Mouse (Mus musculus): ENCODE data around the gene Gja8. TPM values are rescaled to one million over a fixed set of nuclear protein-coding genes. Genes with fewer than 3 reads are reported as not detected.

Gene Gja8
- polyA plus RNA-seq (2012; ENCODE audit: low replicate concordance): 0.02 TPM in 1 of 2 replicates, not detected in the other

DNA sequence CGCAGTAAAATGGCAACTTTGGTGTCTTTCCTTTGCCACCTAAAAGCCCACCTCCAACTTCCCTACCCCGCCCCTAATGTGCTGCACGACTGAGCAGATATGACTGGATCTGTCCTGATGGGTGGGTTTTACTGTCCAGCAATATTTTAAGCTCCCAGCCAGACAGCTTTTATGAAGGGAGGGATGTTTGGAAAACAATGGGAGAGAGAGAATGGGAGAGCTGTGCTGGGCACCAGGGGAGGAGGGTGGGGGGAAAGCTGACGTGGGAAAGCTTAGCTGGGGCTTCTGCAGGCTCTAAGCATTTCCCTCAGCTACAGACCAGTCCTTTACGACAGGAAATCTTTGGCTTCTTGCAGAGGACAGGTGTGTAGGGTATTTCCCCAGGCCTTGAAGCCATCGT, at the start of gene Gja8:
Gja8 (minus strand) TSS at position 101 of the 400 bp plus-strand sequence.

DNA sequence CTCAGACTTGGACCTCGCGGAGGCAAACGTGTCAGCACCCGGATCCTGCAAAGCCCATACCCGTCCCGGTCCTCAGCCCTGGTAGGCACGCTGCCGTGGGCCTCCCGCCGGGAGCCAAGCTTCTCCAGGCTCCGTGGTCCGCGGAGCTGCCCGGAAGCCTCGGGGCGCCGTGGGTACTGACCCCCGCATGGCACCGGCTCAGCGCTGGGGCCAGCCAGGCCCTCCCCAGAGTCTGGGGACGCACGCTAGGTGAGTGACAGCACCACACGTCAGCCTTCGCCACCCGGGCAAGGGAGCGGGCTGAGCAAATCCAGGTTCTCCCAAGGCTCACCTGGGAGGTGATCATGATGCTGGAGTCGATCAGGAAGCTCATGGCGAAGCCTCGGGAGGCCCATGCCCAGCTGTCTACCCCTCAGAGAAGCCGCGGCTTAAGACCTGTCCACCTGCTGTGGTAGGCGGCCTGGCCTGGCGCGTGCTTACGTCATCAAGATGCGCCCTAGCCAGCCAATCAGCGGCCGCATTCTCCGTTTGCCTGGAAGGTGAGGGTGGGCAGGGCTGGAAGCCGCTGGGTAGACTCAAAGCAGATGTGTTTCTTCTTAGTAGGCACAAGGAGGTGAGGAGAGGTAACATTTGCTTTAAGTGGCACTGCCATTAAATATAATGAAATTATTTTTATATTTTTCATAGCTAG, 20.8 kb downstream of the Gja8 start, which contains the start of gene Gpr89:
Gpr89 (minus strand) TSS at position 496 of the 691 bp plus-strand sequence.

DNA sequence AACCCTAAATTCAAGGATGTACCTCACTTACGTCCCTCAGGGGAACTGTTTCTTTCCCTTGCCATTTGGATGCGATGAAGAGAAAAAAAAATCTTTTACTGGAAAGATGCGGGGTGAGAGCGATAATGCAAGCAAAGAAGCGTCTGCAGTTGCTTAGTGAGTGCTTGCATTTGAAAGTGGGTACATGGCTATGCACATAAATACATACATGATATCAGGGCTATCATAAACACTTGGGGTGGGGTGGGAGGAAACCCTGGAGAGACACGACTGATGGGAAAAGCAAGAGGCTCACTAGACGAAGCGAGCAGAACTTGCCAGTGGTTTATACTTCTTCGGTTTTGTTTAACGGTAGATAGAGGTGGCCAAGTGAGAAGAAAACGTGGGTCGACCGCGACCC, 21.4 kb downstream of the Gja8 start, which contains the start of gene Gja5:
Gja5 (plus strand) TSS at position 301 of the 400 bp plus-strand sequence.

Other genes starting within 250 kb of the Gja8 start
- gene Pias3, start 229.6 kb downstream of the Gja8 start, polyA plus RNA-seq (2012; ENCODE audit: low replicate concordance): 56.0 and 58.8 TPM in 2 replicates
- gene Nudt17, start 217.5 kb downstream of the Gja8 start, polyA plus RNA-seq (2012; ENCODE audit: low replicate concordance): 2.5 and 4.1 TPM in 2 replicates
- 6.8 and 7.4 TPM in 2 replicates for gene Polr3c, start 198.4 kb downstream of the Gja8 start, polyA plus RNA-seq (2012; ENCODE audit: low replicate concordance)
- gene Rnf115, start 198.4 kb downstream of the Gja8 start, polyA plus RNA-seq (2012; ENCODE audit: low replicate concordance): 25.0 and 42.4 TPM in 2 replicates
- gene Pdzk1, start 96.7 kb downstream of the Gja8 start, polyA plus RNA-seq (2012; ENCODE audit: low replicate concordance): 0.04 TPM in 1 of 2 replicates, not detected in the other
- 7.3 and 8.0 TPM in 2 replicates for gene Cd160, start 96.7 kb downstream of the Gja8 start, polyA plus RNA-seq (2012; ENCODE audit: low replicate concordance)
- 0.09 TPM in 1 of 2 replicates, not detected in the other for gene Gja5, start 21.3 kb downstream of the Gja8 start, polyA plus RNA-seq (2012; ENCODE audit: low replicate concordance)
- 1.4 and 2.8 TPM in 2 replicates for gene Gpr89, start 20.7 kb downstream of the Gja8 start, polyA plus RNA-seq (2012; ENCODE audit: low replicate concordance)
- 9.6 and 10.2 TPM in 2 replicates for gene Acp6, start 232.8 kb upstream of the Gja8 start, polyA plus RNA-seq (2012; ENCODE audit: low replicate concordance)

Measured in hematopoietic multipotent progenitor cell, adult 10-12 weeks (in vitro differentiated cells).